Mouse (Mus musculus) urinary bladder, postnatal 25 days (tissue): Measurements from ENCODE around the gene Klhl29.

Source experiments
- DNase-seq: peaks from one replicate; pipeline ENCODE4 v3.0.0; 2022; ENCODE audit warnings: low spot score

Klhl29 gene

GRCm38 (mm10) chr12:5125907-5126306 is 249.6 kb downstream of the Klhl29 start:
- DNase-seq = no peak

- no peak for DNase-seq
Observed at GRCm38 (mm10) chr12:5122972-5123371, 252.5 kb downstream of the Klhl29 start.

GRCm38 (mm10) chr12:5120249-5120648 is 255.2 kb downstream of the Klhl29 start:
- no peak for DNase-seq

GRCm38 (mm10) chr12:5119726-5120125 is 255.8 kb downstream of the Klhl29 start:
- DNase-seq = peak; percentile 87

- DNase-seq = no peak
Observed at GRCm38 (mm10) chr12:5119286-5119685, 256.2 kb downstream of the Klhl29 start.

GRCm38 (mm10) chr12:5116605-5117004 is 258.9 kb downstream of the Klhl29 start:
- no peak for DNase-seq

GRCm38 (mm10) chr12:5114631-5115030 is 260.9 kb downstream of the Klhl29 start:
- no peak for DNase-seq

- peak; percentile 13 for DNase-seq
Observed at GRCm38 (mm10) chr12:5111343-5111742, 264.1 kb downstream of the Klhl29 start.

GRCm38 (mm10) chr12:5108613-5109012 is 266.9 kb downstream of the Klhl29 start:
- DNase-seq = no peak

- DNase-seq = no peak
Observed at GRCm38 (mm10) chr12:5107795-5108194, 267.7 kb downstream of the Klhl29 start.

GRCm38 (mm10) chr12:5104422-5105052 is 270.9 kb downstream of the Klhl29 start:
- DNase-seq = no peak

GRCm38 (mm10) chr12:5101411-5102024 is 274.0 kb downstream of the Klhl29 start:
- no peak for DNase-seq

- DNase-seq = no peak
Observed at GRCm38 (mm10) chr12:5099572-5099971, 275.9 kb downstream of the Klhl29 start.

- no peak for DNase-seq
Observed at GRCm38 (mm10) chr12:5088639-5089038, 286.8 kb downstream of the Klhl29 start.

- no peak for DNase-seq
Observed at GRCm38 (mm10) chr12:5087787-5088519, 287.5 kb downstream of the Klhl29 start.

GRCm38 (mm10) chr12:5084714-5085113 is 290.8 kb downstream of the Klhl29 start:
- DNase-seq = no peak

GRCm38 (mm10) chr12:5081480-5081879 is 294.0 kb downstream of the Klhl29 start:
- no peak for DNase-seq

GRCm38 (mm10) chr12:5073191-5073590 is 302.3 kb downstream of the Klhl29 start:
- DNase-seq = no peak

GRCm38 (mm10) chr12:5070131-5070530 is 305.4 kb downstream of the Klhl29 start:
- DNase-seq = no peak

GRCm38 (mm10) chr12:5067590-5067989 is 307.9 kb downstream of the Klhl29 start:
- no peak for DNase-seq

- no peak for DNase-seq
Observed at GRCm38 (mm10) chr12:5048104-5048503, 327.4 kb downstream of the Klhl29 start.

- DNase-seq = no peak
Observed at GRCm38 (mm10) chr12:5044141-5044540, 331.3 kb downstream of the Klhl29 start.

GRCm38 (mm10) chr12:5038008-5038407 is 337.5 kb downstream of the Klhl29 start:
- DNase-seq = no peak
